Mouse (Mus musculus) B cell, adult 2 months (primary cell): ENCODE measurements at regions not wholly inside any gene's neighbourhood (a gene's known extent, or its start where the extent isn't known, plus 50 kb on each side); places are given as distances from the start of the nearest gene placed in this dataset.
A peak's percentile ranks its signal among the peaks of the same experiment; 100 is the strongest.

ENCODE experiments used
- DNase-seq, 2 experiments: peaks; one replicate each; pipeline ENCODE4 v3.0.0; 2022

DNA sequence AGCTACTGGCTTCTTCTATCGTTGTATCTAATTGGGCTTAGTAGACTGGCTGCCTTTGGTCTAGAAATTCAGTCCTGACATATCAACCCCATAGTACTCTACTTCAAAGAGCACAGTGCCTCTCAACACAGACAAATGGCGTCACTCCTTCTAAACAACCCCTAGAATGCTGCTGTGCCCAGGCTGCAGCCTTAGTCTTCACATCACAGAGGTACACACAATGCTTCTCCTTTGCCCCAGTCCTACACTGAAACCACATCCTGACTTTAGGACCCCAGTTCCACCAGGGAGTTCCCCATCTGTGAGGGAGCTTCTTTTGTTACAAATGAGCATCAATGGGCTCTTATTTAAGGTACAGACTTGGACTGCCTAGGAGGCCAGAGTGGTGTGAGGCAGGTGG is 312.6 kb downstream of the Cd83 start:
- no peak for DNase-seq

- DNase-seq: no peak
Measured at GRCm38 (mm10) chr13:44099511-44099910, 314.9 kb downstream of the Cd83 start.

GRCm38 (mm10) chr13:44100125-44101067 is 315.8 kb downstream of the Cd83 start:
- DNase-seq: no peak

GRCm38 (mm10) chr13:44101161-44101560 is 316.6 kb downstream of the Cd83 start:
- DNase-seq: no peak

DNA sequence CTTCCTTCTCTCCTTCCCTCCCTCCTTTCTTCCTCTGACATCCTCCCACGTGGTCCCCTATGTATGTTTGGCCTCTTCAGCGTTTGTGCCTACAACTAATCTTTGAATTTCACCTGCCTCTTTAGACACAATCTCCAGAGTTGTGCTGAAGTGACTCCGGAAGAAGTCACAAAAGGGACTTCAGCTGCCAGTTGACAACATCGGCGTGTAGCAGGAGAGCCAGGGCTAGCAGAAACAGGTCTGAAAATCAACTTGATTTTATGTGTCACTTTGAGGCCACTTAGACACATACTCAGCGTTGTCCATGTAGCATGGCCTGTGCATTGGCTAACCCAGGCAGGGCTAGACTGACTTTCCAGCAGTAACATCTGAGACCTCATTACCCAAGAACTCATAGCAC is 317.2 kb downstream of the Cd83 start:
- DNase-seq: no peak

DNA sequence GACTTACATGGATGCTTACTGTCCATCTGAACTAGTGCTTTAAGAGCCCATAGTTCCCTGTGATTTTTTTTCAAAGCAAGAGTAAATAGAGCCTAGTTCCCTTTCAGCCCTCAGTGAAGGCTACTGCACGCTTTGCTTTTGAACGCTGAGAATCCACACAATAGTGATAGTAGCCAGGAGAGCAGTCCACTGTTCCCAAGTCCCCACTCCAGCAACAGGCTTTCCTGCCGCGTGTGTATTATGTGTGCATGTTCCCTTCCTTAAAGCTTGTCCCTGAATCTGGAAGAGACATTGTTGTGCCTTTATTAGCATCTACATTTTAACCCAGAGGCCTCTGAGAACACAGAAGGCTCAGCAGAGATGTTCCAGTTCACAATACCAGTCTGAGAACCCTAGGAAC is 317.7 kb downstream of the Cd83 start:
- DNase-seq: no peak

DNA sequence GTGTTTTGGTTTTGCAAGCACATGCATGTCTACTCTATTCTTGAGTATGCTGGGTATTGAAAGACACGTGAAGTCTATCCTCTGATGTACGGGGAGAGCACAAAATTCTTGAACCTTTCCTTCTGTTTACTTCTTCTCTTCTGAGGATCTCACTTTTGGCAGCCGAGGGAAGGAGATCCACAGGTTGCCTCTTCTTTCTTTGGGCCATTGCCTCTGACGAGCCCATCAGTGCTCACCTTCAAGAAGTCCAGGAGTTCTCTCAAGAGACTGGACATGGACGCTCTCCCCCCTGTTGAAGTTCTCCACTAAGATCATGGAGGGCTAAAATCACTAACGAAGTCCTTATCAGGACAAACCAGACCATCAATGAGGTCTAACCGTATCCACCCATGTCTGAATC is 318.8 kb downstream of the Cd83 start:
- no peak for DNase-seq

- DNase-seq: no peak
Measured at GRCm38 (mm10) chr13:44105161-44105560, 320.6 kb downstream of the Cd83 start.

DNA sequence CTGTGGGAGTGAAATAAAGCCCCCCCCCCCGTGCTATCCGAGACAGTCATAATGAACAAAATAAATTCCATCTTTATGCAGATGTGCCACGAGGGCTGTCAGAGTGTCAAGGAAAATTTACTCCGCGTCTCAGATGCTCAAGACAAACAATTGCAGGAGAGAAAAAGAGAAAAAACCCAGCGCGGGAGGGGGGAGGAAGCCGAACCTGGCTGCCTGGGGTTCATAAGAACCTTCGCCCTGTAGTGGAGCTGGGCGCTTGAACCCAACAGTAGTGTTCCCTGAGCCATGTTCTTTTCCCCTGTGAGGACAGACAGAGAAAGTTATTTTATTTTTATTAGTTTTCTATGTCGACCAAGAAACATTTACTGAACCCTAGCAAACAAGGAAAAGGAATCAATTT is 324.1 kb downstream of the Cd83 start:
- no peak for DNase-seq

GRCm38 (mm10) chr13:44113043-44113442 is 328.5 kb downstream of the Cd83 start:
- DNase-seq: no peak

DNA sequence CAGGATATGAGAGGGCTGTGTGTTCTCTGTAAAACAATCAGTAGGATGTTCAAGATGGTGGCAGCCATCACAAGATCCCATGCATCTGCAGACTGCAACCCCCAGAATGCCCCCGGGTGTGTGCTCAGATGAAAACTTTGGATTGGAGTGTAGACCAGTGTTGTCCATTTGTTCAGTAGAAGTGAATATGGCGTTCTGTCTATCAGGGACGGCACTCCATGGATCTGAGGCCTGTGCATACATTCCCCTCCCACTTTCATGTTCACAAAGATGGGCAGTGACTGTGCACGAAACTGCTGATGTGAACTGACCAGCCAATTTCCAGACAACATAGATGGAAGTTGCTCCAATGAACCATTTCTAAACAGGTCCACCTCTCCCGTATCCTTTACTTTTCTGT is 330.3 kb downstream of the Cd83 start:
- no peak for DNase-seq

- no peak for DNase-seq
Measured at GRCm38 (mm10) chr13:44117841-44118240, 333.3 kb downstream of the Cd83 start.

- DNase-seq: no peak
Measured at GRCm38 (mm10) chr13:44118846-44119245, 334.3 kb downstream of the Cd83 start.

DNA sequence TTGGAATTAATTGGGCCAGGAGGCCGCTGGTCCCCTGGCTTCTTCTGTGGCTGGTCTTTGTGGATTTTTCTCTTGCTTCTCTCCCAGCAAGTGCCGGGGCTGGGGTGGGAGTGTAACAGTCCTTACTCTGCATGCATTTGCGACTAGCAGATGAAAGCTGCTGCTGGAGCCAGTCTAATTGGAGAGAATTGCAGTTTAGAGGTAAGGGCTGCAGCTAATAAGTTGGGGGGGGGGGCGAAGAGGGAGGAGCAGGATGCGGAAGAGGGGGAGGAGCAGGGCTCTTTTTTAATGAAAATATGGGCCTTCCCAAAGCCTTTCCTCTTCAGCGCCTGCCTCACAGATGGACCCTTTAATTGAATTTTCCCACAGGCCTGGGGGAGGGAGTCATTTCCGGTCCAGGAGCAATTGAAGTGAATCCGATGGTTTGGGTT is 336.7 kb downstream of the Cd83 start:
- DNase-seq: no peak

DNA sequence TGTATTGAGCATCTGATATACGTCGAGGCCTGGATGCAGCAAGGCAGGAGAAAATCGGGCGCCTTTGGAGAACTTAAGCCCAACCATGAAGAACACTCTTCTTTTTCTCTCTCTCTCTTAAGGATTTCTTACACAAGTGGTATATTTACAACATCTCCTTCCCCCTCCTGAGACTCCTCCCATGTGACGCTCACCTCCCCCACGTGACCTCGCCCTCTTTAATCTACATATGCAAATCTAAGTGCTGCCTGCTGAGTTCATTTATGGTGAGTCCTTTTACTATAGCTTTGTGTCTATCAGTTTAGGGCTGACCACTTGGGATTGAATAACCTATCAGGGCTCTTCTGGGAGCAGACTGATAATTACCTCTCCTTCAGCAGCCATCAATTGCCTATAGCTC is 337.4 kb downstream of the Cd83 start:
- peak; percentile 68 to 77 for DNase-seq

GRCm38 (mm10) chr13:44126198-44126597 is 341.6 kb downstream of the Cd83 start:
- no peak for DNase-seq

DNA sequence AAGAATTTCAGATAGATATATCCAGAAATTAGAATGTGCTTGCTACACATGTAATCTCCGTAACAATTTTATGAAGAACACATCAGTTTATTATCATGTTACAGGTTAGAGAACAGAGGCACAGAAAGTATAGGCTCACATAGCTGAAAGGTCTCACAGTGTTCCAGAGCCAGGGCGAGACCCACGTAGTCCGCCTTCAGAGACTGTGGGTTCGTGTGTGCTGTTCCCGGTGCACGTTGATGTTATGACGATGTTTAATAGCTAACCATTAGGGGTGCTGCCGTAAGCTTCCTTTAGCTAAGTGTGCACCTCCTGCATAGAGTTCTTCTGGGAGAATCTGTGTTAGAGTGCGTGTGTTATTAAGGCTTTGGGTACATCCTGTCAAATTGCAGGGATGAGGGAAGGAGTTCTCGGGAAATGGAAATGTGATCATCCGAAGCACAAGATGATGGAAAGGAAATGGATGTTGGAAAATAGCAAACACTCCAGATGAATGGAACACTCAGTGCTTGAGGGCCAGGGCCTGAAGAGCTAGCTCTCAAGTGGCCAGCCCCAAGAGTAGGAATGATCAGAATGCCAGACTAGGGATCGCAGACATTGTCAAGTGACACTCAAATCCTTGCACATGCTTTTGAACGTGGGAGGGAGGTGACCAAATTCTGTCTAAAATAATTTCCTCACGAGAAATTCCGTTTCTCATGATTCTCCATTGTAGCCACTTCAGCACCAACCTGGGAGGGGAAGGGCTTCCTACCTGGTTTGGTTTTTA is 344.1 kb downstream of the Cd83 start:
- no peak for DNase-seq

GRCm38 (mm10) chr13:44131916-44132315 is 347.3 kb downstream of the Cd83 start:
- peak in 1 of 2 experiments; percentile 9 for DNase-seq

GRCm38 (mm10) chr13:44132510-44132909 is 347.9 kb downstream of the Cd83 start:
- no peak for DNase-seq

- DNase-seq: peak; percentile 51 to 58
Measured at GRCm38 (mm10) chr13:44133436-44133835, 348.9 kb downstream of the Cd83 start.

DNA sequence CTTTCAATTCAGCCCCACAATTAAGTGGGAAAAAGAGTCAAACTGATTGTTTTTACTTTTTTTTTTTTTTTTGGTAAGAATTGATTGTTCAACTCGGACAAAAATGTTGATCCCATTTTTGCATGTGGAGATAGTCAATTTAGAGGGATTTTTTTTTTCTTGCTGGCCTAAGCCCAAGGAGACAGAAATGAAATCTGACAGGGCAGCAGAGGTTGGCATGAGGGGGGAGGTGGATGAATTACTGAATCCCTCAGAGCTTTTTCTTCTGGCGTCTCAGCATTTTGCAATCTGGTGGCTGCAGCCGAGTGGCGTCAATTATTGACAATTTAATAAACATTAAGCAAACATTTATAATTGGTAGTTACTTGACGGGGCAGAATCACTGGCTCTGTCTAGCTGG is 356.6 kb downstream of the Cd83 start:
- DNase-seq: no peak

DNA sequence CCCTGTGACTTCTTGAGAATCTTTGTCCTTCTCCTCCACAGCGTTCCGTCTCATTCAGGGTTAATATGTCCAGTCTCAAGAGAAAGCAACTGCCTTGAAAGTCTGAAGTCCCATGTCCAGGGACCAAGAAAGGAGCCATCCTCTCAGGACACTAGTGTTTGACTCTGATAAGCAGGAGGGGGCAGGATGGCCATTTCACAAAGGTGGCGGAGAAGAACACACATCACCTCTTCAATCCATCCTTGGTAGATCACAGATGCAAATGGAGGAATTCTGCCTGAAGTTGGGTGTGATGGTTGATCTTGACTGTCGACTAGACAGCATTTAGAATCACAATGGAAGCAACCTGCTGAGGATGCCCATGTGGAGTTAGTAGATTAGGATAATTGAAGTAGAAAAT is 360.9 kb downstream of the Cd83 start:
- no peak for DNase-seq

GRCm38 (mm10) chr13:44147841-44148240 is 363.3 kb downstream of the Cd83 start:
- DNase-seq: no peak

DNA sequence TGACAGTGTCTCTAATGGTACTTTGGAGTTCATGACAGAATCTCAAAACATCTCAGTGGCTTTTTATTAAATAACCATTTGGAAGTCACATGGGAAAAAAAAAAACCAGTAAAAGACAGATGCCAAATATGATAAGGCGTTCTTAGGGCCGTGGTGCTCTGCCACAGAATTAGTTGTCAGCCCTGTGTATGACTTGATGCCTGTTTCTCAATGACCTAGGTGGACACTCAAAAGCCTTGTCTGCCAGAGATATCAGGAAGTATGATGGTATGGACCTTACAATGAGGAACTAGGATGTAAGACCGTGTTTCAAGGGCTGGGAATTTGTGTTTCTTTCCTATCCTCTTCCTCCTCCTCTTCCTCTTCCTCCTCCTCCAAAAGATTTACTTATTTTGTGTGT is 364.9 kb downstream of the Cd83 start:
- no peak for DNase-seq
